Mouse (Mus musculus) fibroblast of lung, adult 2 months (primary cell): ENCODE data around the gene Gnao1.

Source experiments
- DNase-seq: peaks from one replicate; pipeline ENCODE4 v3.0.0-alpha.2; 2011; ENCODE audit warnings: low read depth

Gnao1 gene

GRCm38 (mm10) chr8:94004139-94004538 lies 194.4 kb downstream of the Gnao1 start:
- DNase-seq, result no peak

GRCm38 (mm10) chr8:94009243-94009845 lies 199.6 kb downstream of the Gnao1 start:
- DNase-seq, result no peak

- DNase-seq, result no peak
Observed at GRCm38 (mm10) chr8:94010101-94010705, 200.4 kb downstream of the Gnao1 start.

GRCm38 (mm10) chr8:94011076-94012012 lies 201.6 kb downstream of the Gnao1 start:
- DNase-seq, result no peak

- DNase-seq, result peak; percentile 28
Observed at GRCm38 (mm10) chr8:94012013-94012951, 202.5 kb downstream of the Gnao1 start, which contains the start of gene Amfr. Amfr (minus strand) TSS chr8:94012842.

GRCm38 (mm10) chr8:94013026-94013612 lies 203.4 kb downstream of the Gnao1 start:
- DNase-seq, result no peak
